Mouse (Mus musculus): ENCODE results near the gene Gclc.

Gene Gclc

DNA sequence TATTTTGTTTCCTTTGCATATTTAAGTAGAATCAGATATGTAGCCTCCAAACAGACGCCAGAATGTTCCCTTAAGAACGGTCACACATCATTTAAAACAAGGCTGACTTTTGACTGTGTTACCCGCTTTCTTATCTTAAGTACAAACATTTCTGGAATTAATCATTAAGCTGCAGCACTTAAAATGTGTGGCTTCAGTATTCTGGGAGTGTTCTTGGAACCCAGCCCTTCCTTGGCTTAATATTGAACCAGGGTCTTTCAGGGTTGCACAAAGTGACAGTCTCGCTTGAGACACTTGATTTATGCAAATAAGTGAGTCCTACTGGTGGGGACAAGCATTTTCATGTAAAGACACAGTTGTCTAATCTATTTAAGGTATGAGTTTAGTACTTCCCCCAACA lies 27.9 kb downstream of the Gclc start:
- no peak for DNase-seq (ENCODE audit: low read depth, low spot score)

DNA sequence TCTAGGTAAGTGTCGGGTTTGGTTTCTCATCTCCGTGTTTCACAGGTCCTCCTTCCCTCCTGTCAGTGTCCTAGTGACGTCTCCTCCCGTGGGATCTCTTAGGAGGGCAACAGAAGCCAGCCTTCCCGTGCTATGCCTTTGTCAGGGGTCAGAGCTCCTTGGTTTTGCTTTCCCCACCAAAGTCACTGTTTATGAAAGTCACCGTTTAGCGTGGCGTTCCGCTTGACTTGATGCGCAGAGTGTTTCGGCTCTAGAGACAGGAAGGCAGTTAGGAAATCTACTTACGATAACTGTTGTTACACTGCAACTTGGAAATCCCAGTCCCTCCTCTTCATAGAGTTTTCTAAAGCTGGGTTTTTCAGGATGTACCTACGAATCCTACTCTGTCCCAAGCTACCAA lies 28.7 kb downstream of the Gclc start:
- no peak for DNase-seq (ENCODE audit: low read depth, low spot score)

DNA sequence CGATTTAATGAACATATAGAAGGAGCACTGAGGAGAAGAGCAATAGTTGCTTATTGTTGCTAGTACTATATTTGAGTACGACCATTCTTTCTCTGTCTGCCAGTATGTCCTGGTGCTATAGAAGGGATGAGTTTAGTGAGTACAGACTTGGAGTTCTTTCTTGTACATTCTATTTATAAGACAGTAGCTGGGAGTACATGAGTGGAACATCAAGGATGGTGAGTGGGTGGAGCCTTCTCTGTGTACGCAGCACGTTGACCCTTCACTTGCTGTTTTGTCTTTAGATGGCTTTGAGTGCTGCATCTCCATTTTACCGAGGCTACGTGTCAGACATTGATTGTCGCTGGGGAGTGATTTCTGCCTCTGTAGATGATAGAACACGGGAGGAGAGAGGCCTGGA lies 31.1 kb downstream of the Gclc start:
- no peak for DNase-seq (ENCODE audit: low read depth, low spot score)

DNA sequence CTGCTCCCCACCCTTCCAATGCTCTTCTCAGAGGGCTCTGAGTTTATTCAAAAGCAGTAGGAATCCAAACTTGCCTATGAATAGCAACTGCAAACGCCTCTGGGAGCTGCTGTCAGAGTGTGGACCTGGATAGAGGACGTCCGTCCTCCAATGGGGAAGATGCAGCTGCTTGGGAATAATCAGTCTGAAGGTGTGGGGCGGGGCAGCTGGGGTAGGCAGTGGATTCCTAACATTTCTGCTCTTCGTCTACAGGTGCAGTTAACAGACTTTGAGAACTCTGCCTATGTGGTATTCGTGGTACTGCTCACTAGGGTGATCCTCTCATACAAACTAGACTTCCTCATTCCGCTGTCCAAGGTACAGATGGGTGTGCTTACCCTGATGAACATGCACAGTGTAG lies 33.6 kb downstream of the Gclc start:
- no peak for DNase-seq (ENCODE audit: low read depth, low spot score)

DNA sequence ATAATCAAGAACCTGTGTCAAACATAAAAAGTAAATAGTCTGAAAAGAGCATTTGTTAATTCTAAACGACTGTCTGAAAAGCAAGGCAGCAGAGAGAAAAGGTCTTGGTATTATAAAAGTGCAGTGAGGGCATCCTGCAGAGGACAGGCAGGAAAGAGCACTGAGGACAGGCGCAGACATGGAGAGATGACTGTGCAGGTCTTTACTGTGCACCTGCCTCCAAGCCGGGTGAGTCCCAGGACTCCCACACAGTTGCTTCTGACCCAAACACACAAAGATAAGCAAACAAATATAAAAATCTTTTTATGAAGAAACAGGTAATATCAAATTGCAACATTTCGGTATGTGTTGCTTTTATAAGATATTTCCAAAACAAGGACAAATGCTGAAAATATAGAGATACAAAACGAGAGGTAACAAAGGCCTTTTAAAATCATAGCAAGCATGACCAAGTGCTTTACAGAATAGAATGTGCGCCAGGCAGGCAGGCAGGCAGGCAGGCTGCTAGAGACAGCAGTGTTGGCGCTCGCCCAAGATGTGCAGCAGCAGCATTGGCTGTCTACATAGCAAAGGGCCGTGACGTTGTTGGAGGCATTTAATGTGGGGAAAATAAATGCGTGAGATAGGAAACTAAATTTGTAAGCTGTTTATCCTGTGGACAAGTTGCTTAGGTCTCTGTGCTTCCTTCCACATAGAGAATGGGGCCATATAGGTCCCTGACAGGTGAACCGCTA lies 35.4 kb downstream of the Gclc start:
- no peak for DNase-seq (ENCODE audit: low read depth, low spot score)

DNA sequence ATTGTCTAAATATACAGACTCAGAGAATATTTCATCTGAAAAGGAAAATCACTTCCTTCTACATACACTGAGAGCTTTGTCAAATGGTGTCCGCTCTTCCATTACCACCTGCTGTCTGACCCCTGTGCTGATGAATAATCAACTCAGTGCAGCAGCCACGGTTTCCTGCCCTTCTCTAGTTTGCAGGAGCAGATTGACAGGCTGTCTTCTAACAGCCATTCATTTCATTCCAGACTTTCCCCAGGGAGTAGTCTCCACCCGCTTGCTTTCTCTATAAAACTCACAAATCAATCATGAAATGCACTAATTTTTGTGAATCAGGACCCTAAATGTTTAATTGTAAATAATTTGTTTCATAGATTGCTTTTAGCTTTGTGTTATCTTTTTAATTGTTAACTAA lies 39.5 kb downstream of the Gclc start:
- DNase-seq (ENCODE audit: low read depth, low spot score) = no peak

DNA sequence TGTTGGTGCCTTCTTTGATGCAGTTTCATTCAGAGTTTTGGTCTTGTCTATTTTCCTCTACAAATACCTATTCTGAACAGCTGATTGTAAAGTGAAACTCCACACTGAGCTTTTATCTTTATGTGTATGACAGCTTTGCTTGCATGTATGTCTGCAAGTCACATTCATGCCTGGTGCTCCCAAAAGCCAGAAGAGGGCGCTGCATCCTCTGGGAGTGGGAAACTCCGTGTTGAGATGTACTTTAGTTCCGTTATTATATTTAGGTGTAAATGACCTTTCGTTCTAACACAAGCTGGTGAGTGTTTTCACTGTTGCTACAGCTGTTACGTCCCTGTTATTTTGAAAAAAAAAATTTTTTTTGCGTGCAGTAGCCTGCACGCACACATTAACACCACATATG lies 48.1 kb downstream of the Gclc start:
- DNase-seq (ENCODE audit: low read depth, low spot score) = no peak

DNA sequence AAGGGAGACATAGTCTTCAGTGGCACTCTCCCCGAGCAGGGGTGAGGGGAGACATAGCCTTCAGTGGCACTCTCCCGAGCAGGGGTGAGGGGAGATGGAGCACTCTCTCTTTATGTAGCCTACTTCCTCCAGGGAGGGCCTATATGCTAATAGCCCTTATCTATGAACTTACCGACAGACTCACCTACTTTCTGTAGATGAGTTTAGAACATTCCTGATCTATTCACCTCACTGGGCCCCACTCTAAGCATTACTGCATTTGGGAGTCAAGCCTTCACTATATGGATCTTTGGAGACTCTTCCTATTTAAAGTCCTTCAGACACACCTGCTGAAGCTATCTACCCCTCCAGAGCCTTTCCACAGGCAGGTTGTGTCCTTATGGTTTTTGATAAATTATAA lies 52.1 kb downstream of the Gclc start:
- DNase-seq (ENCODE audit: low read depth, low spot score) = no peak

DNA sequence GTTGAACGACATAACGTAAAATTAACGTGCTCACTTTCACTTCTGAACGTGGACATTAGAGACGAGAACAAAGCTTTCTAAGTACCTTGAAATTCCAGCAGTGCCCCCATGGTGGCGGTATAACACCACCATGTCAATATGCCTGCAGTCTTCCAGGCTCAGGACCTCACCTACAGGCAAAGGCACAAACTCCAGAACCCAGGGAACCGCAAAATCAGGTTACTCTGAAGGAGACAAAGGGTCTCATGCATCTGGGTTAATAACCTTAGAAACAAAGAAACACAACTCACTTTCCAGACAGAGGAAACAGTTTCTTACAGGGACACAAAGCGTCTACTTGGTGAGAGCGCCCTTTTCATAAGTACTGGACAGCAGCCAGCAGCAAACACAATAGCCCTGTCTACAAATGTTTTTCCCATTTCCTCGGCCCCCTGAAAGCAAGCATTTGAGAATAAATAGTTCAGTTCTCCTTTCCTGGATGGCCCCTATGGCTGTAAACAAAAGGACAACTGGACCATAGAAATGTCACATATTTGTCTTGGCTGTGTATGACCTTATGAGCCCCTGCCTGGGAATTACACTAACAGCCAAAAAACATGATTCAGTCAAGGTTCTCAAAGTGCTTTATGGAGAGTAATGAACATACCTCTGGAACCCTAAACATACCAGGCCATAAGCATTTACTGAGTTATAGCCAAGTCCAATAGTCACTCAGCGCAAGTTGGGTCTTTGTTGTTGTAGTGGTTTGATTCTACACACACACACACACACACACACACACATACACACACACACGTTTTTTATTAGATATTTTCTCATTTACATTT lies 52.7 kb downstream of the Gclc start:
- peak; percentile 63 for DNase-seq (ENCODE audit: low read depth, low spot score)

DNA sequence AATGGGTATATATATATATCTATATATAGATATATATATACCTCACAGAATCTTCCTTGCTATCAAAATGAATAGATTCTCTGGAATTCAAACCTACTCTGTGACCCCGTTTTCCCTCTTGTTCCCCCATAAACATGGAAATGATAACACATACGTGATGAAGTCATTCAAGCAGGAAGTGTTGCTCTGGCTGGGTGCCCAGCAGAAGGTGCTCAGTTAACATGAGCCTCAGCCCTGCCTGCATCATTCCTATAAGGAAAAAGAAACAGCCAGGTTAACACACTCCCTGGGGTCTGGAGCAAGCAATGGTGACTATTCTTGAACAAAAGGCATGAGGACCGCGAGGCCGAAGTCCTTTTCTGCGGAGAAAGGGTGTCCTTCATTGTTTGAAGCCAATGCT lies 54.1 kb downstream of the Gclc start:
- DNase-seq (ENCODE audit: low read depth, low spot score) = no peak

DNA sequence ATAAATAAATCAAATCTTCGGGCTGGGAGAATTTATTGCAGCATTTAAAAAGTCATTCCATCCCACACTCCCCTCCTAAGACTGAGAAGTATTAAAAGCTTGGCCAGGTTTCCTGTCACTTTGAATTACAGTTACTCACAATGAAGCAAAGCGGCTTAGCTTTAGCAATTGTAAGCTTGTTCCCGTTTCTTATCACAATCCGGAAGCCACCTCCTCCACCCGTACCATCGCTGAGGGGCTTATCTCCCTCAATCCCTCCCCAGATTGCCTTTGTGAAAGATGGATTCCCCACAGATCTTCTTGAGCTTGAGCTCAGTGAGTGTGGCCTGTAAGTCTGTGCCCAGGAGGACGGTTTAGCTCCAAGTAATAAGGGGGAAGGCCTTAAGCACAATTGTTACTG lies 64.5 kb downstream of the Gclc start:
- DNase-seq (ENCODE audit: low read depth, low spot score) = no peak

DNA sequence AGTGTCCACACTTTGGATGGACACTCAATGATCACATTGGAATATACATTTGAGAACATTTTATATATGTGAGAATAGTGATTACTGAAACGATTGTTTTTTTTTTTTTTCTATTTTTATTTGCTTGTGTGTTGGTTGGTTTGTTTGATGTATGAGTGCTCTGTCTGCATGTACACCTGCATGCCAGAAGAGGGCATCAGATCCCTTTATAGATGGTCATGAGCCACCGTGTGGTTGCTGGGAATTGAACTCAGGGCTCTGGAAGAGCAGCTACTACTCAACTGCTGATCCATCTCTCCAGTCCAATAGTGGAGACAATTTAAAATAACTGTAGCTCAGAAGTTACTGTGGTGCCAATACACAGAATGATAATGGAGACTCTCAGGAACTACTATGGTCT lies 65.0 kb downstream of the Gclc start:
- no peak for DNase-seq (ENCODE audit: low read depth, low spot score)

DNA sequence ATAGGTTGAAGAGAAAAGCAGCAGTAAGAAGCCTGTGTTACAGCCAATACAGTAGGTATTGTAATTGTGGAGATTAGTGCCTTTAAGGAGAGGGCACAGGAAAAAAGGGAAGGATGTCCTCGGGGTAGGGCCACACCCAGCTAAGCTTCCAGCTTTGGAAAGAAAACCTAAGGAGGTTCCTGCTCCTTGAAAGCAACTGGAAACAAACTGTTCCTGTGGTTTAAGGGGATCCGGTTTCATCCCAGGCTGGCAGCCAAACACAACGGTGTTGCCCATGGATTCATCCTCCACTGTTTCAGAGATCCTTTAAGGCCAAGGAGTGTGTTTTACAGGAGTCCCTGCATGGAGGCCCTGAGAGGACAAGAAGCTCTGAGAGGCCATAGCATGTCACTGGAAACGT lies 66.5 kb downstream of the Gclc start:
- no peak for DNase-seq (ENCODE audit: low read depth, low spot score)

DNA sequence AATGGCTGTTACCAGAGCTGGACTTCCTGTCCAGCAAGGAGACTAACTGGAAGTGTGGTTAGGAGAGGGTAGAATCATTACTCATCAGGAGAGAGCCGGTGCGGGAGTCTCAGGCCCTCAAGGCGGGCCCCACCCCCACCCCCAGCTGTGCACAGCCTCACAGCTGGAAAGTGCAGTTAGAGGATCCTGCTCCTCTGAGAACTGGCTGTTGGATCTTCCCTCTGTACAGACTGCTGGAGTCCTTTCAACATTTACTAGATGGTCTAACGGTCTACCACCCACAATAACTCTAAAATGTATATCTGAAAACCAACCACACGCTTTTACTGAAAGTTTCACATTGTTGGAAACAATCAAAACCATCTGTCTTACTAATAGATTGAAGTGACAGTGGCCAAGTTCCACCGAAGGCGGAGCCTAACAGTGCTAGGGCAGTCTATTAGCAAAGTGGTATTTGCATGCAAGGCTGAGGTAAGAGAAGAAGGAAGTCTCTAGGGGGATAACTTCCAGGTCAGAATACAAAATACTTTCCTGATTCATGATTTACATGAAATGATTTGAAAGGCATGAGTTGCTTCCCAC lies 71.1 kb downstream of the Gclc start:
- no peak for DNase-seq (ENCODE audit: low read depth, low spot score)

DNA sequence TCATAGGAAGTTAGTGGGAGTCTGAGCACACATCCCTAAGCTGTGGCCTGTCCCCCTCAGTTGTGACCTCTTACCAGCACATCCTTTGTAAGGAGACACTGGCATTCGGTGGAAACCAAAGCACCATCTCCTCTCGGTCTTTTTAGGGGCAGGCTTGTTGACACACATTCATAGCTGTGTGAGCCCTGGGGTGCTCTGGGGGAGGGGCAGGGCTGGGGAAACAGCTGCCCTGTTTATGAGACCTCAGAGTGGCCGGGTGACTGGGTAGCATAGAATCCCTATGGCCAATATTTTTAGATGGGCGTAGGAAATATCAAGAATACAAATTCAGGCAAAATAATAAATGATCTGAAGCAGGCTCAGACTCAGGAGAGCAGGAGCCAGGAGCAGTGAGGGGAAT lies 71.9 kb downstream of the Gclc start:
- no peak for DNase-seq (ENCODE audit: low read depth, low spot score)

DNA sequence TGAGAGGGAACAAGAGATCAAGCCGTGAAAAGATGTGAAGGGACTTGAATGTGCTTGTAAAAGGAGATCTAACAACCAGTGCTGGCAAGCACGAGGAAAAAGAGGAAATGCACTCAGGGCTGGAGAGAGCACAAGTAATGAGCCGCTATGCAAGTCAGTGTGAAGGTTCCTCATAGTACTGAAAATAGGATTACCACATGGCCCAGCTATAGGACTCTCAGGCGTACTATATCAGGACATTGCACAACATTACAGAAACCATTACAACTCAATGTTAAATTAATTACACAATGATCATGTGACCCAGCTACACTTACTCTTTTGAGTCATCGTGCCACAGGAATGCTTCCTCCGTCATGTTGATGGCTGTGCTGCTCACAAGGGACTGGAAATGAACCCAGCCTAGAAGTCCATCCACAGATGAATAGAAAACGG lies 74.2 kb downstream of the Gclc start:
- no peak for DNase-seq (ENCODE audit: low read depth, low spot score)

DNA sequence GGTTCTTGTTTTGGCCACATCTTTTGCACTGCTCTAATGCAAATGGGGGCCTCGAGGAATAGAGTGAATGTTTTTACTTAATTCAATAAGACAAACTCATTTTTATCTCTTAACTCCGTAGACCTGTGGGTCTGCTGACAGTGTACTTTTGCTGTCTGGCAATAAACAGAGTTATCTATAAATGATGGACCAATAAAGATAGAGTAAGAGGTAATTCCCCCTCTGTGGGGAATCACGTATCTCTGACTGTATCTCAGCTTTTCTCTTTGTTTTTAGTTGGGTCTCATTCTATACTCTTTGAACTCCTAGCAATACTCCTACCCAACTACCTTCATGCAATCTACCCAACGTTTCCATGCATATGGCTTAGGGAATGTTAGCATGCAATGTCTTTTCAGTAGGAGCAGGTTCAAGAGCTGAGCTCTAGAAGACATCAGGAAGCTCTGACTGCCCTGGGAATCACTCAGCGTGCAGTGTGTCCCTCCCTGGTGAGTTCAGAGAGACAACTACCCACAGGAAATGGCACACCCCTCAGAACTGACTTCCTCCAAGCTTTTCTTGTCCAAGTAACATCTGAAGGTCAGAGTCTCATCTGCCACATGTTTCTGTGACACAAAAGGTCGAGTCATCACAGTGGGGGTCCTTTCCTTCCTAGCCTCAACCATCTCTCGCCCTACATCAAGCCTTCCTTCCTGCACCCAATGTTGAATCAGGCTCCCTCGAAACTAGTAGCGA lies 80.1 kb downstream of the Gclc start:
- no peak for DNase-seq (ENCODE audit: low read depth, low spot score)

DNA sequence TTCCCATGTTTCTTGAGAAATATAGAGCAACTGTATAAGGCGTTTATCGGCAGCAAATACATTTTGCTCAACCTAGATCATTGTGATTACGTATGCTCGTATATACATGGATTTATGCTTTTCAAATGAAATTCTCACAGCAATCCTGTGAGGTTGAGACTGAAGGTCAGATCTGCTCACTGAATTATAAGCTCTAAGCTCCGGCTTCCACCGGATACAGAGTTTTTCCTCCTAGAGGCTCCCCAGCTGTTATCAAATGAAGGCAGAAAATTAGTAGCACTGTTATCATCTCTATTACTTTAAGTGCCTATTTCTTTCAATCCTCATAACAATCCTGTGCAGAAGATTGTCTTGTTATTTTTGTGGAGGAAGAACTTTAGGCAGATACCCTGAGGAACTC lies 80.8 kb downstream of the Gclc start:
- DNase-seq (ENCODE audit: low read depth, low spot score) = no peak

DNA sequence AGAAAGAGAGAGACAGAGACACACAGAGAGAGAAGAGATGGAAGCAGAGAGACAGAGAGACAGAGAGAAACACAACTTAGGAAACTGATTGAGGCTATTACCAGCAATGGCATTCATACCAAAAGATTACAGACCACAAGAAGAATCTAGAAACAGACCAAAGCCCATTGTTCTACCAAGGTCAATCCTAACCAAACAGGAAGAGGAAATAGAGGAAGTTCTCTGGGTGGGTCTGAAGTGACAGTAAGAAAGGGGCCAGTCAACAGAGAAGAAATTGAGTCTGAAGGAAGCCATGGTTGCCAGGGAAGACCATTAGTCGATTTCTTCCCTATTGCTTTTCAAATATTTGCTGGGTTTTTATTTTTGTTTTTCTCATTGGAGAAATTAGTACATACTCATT lies 81.4 kb downstream of the Gclc start:
- DNase-seq (ENCODE audit: low read depth, low spot score) = no peak

DNA sequence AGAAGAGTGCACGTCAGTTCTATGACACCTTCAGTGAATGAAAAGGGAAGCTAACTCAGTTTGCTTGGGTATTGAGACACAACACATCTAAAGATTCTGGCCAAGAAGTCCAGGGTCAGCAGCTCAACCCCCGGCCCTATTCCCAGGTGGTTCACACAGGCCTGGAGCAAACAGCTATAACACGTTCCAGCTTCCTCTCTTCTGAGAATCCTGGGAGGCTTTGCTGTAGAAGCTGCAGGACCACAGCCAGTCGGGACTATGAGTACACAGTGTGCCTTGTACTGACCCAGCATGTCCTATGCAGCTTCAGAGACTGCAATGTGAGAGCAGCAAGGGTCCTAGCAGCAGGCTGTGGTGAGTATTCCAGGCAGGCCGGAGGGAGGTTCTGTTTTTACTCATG lies 84.3 kb downstream of the Gclc start:
- no peak for DNase-seq (ENCODE audit: low read depth, low spot score)

All from brain, embryonic 18.5 days (tissue).